Mouse (Mus musculus) midbrain, embryonic 14.5 days (tissue): ENCODE data around the gene Akr7a5. TPM values are rescaled to one million over a fixed set of nuclear protein-coding genes. Genes with fewer than 3 reads are reported as not detected.

Experiments
- ATAC-seq: fragments of 200-750 bp; cut with Nextera tagmentation; 2 replicates; pipeline ENCODE4 v1.8.0; 2017; ENCODE audit warnings: moderate number of reproducible peaks, moderate library complexity; ENCODE audit not compliant: low FRiP score, low TSS enrichment
- DNase-seq: peaks from one replicate; pipeline ENCODE4 v3.0.0-alpha.2; 2015
- H3K27ac ChIP-seq: fragments of 300-500 bp; sonication (generic); replicated peaks from 2 replicates; pipeline ENCODE4 v1.5.1; 2014; ENCODE audit warnings: mild to moderate bottlenecking, low read depth, low read length, moderate library complexity
- H3K27me3 ChIP-seq: fragments of 300-500 bp; sonication (generic); 2 replicates; pipeline ENCODE4 v1.6.1; 2014; ENCODE audit warnings: low read length, control low read depth, mixed read lengths; ENCODE audit not compliant: control insufficient read depth, insufficient read depth
- H3K36me3 ChIP-seq: fragments of 300-500 bp; sonication (generic); 2 replicates; pipeline ENCODE4 v1.6.1; 2014; ENCODE audit warnings: low read length, control low read depth; ENCODE audit not compliant: control insufficient read depth, insufficient read depth
- H3K4me1 ChIP-seq: fragments of 300-500 bp; sonication (generic); 2 replicates; pipeline ENCODE4 v1.6.1; 2014; ENCODE audit warnings: mild to moderate bottlenecking, antibody characterized with exemption, low read length, control low read depth; ENCODE audit not compliant: control insufficient read depth, insufficient read depth
- H3K4me2 ChIP-seq: fragments of 300-500 bp; sonication (generic); 2 replicates; pipeline ENCODE4 v1.6.1; 2014; ENCODE audit warnings: mild to moderate bottlenecking, low read length, moderate library complexity
- H3K4me3 ChIP-seq: fragments of 300-500 bp; sonication (generic); replicated peaks from 2 replicates; pipeline ENCODE4 v1.5.1; 2014; ENCODE audit warnings: low read depth, low read length
- H3K9ac ChIP-seq: fragments of 300-500 bp; sonication (generic); replicated peaks from 2 replicates; pipeline ENCODE4 v1.6.1; 2014; ENCODE audit warnings: mild to moderate bottlenecking, low read length, moderate library complexity
- H3K9me3 ChIP-seq: fragments of 300-500 bp; sonication (generic); 2 replicates; pipeline ENCODE4 v1.6.1; 2016; ENCODE audit warnings: low read length, control low read depth, mixed read lengths; ENCODE audit not compliant: control insufficient read depth
- WGBS: fragments of 180-500 bp; shearing (Covaris S2); extraction: QIAGEN DNeasy Blood & Tissue Kit; methylation state at CpG from one replicate; pipeline ENCODE4 v1.1.7; 2014; 5-methylcytosine and 5-hydroxymethylcytosine counted together
- microRNA-seq: library from miRNA; unstranded; fragments of <30 nt; microRNA quantifications from one replicate; pipeline ENCODE4, GENCODE M21; 2016
- polyA plus RNA-seq: library from polyadenylated mRNA; unstranded; fragments of >200 nt; fragmentation: Nextera tagmentation; extraction: Ambion mirVana; gene quantifications from 2 replicates; pipeline ENCODE4 v1.2.1, GENCODE M21; 2014

Akr7a5 gene
- polyA plus RNA-seq, 1 experiment from 2014 or later = 55.7 TPM

- Histone ChIP-seq H3K9me3 (no peaks in the 10 kb centered on the region), H3K9ac (peak overlapping the region; percentile 87), H3K4me3 (peak overlapping the region; percentile 67), H3K27me3 (no peaks in the 10 kb centered on the region), H3K27ac (peak overlapping the region; percentile 96), H3K4me1 (peaks cover 14% of the 10 kb centered on the region), H3K36me3 (peaks cover 57% of the 10 kb centered on the region), H3K4me2 (peak overlapping the region; percentile 89)
- ATAC-seq = no peak
- no peak for DNase-seq
- under 1% methylated on average over 7 of the region's 7 CpGs for WGBS
These were observed 42.3 kb downstream of the Akr7a5 start for GRCm38 (mm10) chr4:139352832-139353231.

DNA sequence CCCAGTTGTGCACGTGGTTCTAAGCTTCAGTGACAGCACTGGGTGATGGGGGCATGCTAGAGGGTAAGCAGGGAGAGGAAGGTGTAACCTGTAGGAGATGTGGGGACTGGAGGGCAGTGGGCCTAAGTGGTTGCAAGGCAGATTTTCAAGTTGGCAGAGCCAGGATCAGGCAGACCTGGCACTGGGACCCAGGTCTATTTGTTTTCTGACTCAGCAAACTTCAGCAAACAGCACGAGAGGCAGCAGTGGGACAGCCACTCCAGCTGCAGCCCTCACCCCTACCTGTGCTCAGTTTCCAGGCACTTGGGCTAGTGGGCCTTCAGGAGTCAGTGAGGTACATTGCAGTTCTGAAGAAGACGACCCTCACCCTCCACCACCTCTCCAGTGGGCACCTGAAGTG lies 46.7 kb downstream of the Akr7a5 start:
- no peaks in the 10 kb centered on the region for H3K27me3 ChIP-seq
- DNase-seq (no peak), ATAC-seq (no peak)
- H3K27ac ChIP-seq = no peak overlapping the region
- H3K9me3 ChIP-seq = no peaks in the 10 kb centered on the region
- H3K4me1 ChIP-seq = peaks cover 4% of the 10 kb centered on the region
- H3K4me2 ChIP-seq = no peak overlapping the region
- WGBS = 93% methylated on average over 3 of the region's 3 CpGs
- no peak overlapping the region for H3K9ac ChIP-seq
- H3K36me3 ChIP-seq = peaks cover 78% of the 10 kb centered on the region
- H3K4me3 ChIP-seq = no peak overlapping the region

DNA sequence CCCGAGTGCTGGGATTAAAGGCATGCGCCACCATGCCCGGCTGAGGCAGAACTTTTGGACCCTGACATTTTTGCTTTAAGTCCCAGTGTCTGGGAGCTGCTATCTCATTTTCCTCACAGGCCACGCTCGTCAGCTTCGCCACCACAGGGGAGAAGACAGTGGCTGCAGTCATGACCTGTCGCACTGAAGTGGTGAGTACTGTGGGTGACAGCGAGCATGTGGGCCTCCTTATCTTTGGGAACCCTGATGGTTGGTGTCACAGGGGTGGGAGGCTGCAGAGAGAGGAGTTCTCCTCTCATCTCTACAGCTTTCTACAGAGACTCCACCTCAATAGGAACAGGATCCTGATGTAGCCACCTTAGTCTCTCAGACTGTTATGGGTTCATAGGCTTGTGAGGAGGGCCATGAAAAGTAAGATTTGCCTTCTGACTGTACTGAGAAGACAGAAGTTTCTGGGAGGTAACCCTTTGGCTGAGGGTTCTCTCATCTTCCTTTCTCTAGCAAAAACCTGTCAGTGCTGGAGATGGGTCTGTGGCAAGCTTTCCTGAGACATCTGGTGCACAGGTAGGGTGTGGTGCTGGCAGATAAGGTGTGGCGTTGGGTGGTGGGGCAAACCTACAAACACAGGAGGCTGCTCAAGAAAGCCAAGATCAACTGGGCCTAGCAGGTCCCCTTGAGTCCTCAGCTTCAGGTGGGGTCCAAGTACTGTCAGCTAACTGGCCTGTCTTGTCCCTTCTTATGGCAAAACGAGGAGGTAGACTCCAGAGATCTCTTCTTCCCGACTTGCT lies 50.4 kb downstream of the Akr7a5 start:
- Histone ChIP-seq H3K4me3 (no peak overlapping the region), H3K36me3 (peaks cover 96% of the 10 kb centered on the region), H3K4me1 (no peaks in the 10 kb centered on the region), H3K27ac (no peak overlapping the region), H3K9me3 (no peaks in the 10 kb centered on the region), H3K9ac (no peak overlapping the region), H3K27me3 (no peaks in the 10 kb centered on the region), H3K4me2 (no peak overlapping the region)
- ATAC-seq (no peak), DNase-seq (no peak)
- 93% methylated on average over 11 of the region's 11 CpGs for WGBS

GRCm38 (mm10) chr4:139367336-139367735 lies 56.8 kb downstream of the Akr7a5 start:
- H3K4me3 ChIP-seq = no peak overlapping the region
- H3K9ac ChIP-seq = no peak overlapping the region
- 98% methylated on average over 3 of the region's 3 CpGs for WGBS
- H3K9me3 ChIP-seq = no peaks in the 10 kb centered on the region
- peaks cover 98% of the 10 kb centered on the region for H3K36me3 ChIP-seq
- ATAC-seq = no peak
- no peak overlapping the region for H3K27ac ChIP-seq
- no peaks in the 10 kb centered on the region for H3K27me3 ChIP-seq
- no peaks in the 10 kb centered on the region for H3K4me1 ChIP-seq
- no peak overlapping the region for H3K4me2 ChIP-seq
- no peak for DNase-seq

Small RNA genes within 50 kb of the gene (microRNA-seq; reads per million reads assigned to microRNA genes)
- 1.0 reads per million for gene Gm24245
- not detected for gene Gm25732

Other genes with a start within 250 kb of the Akr7a5 start
- gene Htr6, start 235.2 kb upstream of the Akr7a5 start, polyA plus RNA-seq = 0.32 and 0.57 TPM in 2 replicates
- 12.8 and 27.5 TPM in 2 replicates for gene Nbl1, start 217.8 kb upstream of the Akr7a5 start, polyA plus RNA-seq
- gene Minos1, start 179.6 kb upstream of the Akr7a5 start, polyA plus RNA-seq = 346 and 393 TPM in 2 replicates
- 250 and 281 TPM in 2 replicates for gene Capzb, start 117.8 kb upstream of the Akr7a5 start, polyA plus RNA-seq
- 10.6 and 11.5 TPM in 2 replicates for gene Pqlc2, start within 50 bp of the Akr7a5 start, polyA plus RNA-seq
- gene Mrto4, start 41.8 kb downstream of the Akr7a5 start, polyA plus RNA-seq = 76.5 and 81.1 TPM in 2 replicates
- 33.5 and 35.2 TPM in 2 replicates for gene Emc1, start 41.8 kb downstream of the Akr7a5 start, polyA plus RNA-seq
- gene Ubr4, start 41.9 kb downstream of the Akr7a5 start, polyA plus RNA-seq = 83.3 and 97.3 TPM in 2 replicates
- 5.2 and 6.2 TPM in 2 replicates for gene Iffo2, start 219.8 kb downstream of the Akr7a5 start, polyA plus RNA-seq